Mouse (Mus musculus): ENCODE data around the gene Ap2b1. TPM values are rescaled to one million over a fixed set of nuclear protein-coding genes. Genes with fewer than 3 reads are reported as not detected.
"Not testable (repeated sequence)": the region's sequence is repeated elsewhere in the genome, so short reads cannot be mapped to it uniquely, and the experiment has no call there.

The Ap2b1 gene
- polyA plus RNA-seq, 1 experiment from 2014 or later: 65.1 TPM

DNA sequence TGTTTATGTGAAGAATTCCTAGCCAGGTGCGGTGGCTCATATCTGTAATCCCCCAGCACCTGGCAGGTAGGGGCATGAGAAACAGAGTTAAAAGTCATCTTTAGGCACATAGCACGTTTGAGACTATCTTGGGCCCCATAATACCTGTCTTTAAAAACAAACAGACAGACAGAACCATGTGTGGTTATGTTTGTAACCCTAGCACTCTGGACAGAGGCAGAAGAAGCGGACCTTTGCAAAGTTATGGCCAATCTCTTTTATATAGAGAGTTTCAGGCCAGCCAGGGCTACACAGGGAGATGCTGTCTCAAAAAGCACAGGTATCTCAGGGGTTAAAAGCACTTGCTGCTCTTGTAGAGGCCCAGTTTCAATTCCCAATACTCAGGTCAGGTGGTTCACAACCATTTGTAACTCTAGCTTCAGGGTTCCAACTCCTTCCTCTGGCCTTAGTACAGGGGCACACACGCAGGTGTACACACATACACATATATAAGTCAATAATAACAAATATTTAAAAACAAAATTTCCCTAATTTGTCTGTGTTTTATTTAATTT lies 8.0 kb downstream of the Ap2b1 start:
- Histone ChIP-seq H3K4me3 (ENCODE audit: low read depth, low read length) (no peak overlapping the region), H3K4me1 (replicated peaks; ENCODE audit: control insufficient read depth, insufficient read depth, low read length) (peaks cover 16% of the 10 kb centered on the region), H3K4me2 (ENCODE audit: low read length) (no peak overlapping the region), H3K27ac (ENCODE audit: low read depth) (no peak overlapping the region), H3K27me3 (replicated peaks; ENCODE audit: control insufficient read depth, insufficient read depth, low read length) (no peaks in the 10 kb centered on the region), H3K36me3 (ENCODE audit: control insufficient read depth, insufficient read depth, low read length) (peaks cover 21% of the 10 kb centered on the region), H3K9me3 (ENCODE audit: control insufficient read depth, low read length) (no peaks in the 10 kb centered on the region), H3K9ac (ENCODE audit: low read length) (no peak overlapping the region)
- ATAC-seq (replicated peaks; ENCODE audit: low FRiP score, low TSS enrichment, low read depth) (no peak), DNase-seq (ENCODE audit: low spot score) (no peak)
- 74% methylated on average over 4 of the region's 4 CpGs for WGBS

DNA sequence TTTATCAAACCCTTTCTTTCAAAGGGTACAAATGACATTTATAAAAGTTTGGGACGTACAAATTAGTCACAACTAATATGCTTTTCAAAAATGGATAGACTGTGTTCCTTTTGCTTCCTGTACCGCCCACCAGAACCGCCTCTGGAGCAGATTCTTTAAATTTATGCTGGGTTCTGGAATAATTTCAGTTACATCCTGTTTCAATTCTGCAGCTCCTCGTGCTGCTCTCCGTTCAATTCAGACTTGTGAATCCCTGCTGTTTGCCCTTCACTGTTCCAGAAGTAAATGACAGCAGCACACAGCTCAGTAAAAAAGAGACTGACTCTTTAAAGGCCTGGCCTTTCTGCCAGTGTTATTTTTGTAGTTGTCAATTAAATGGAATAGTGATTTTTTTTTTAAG lies 13.6 kb downstream of the Ap2b1 start:
- no peak overlapping the region for H3K4me2 ChIP-seq (ENCODE audit: low read length)
- ATAC-seq (replicated peaks; ENCODE audit: low FRiP score, low TSS enrichment, low read depth) (no peak), DNase-seq (ENCODE audit: low spot score) (no peak)
- H3K36me3 ChIP-seq (ENCODE audit: control insufficient read depth, insufficient read depth, low read length): peaks cover 52% of the 10 kb centered on the region
- 83% methylated on average over 5 of the region's 5 CpGs for WGBS
- no peak overlapping the region for H3K9ac ChIP-seq (ENCODE audit: low read length)
- H3K27me3 ChIP-seq (replicated peaks; ENCODE audit: control insufficient read depth, insufficient read depth, low read length): no peaks in the 10 kb centered on the region
- H3K27ac ChIP-seq (ENCODE audit: low read depth): no peak overlapping the region
- no peaks in the 10 kb centered on the region for H3K9me3 ChIP-seq (ENCODE audit: control insufficient read depth, low read length)
- H3K4me3 ChIP-seq (ENCODE audit: low read depth, low read length): no peak overlapping the region
- H3K4me1 ChIP-seq (replicated peaks; ENCODE audit: control insufficient read depth, insufficient read depth, low read length): no peaks in the 10 kb centered on the region

DNA sequence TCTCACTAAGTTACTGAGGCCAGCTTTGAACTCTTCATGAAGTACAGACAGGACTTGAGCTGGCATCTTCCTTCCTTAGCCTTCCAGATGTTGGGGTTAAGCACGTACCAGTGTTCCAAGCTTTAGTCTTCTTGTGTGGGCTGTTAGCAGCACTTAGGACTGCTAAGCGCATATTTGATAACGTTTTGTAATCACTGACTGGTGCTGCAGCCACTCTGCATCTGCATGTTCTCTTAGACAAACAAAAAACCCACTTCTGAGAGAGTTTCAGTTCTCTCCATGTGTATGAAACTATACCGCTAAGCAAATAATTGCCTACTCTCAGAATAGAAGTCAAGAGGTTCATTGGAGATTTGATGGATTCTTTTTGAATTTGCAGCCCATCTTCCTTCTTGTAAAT lies 20.2 kb downstream of the Ap2b1 start:
- no peak overlapping the region for H3K9ac ChIP-seq (ENCODE audit: low read length)
- WGBS: 81% methylated on average over 4 of the region's 4 CpGs
- H3K27ac ChIP-seq (ENCODE audit: low read depth): no peak overlapping the region
- no peaks in the 10 kb centered on the region for H3K4me1 ChIP-seq (replicated peaks; ENCODE audit: control insufficient read depth, insufficient read depth, low read length)
- H3K36me3 ChIP-seq (ENCODE audit: control insufficient read depth, insufficient read depth, low read length): peaks cover 72% of the 10 kb centered on the region
- H3K9me3 ChIP-seq (ENCODE audit: control insufficient read depth, low read length): no peaks in the 10 kb centered on the region
- DNase-seq (ENCODE audit: low spot score) (no peak), ATAC-seq (replicated peaks; ENCODE audit: low FRiP score, low TSS enrichment, low read depth) (no peak)
- H3K27me3 ChIP-seq (replicated peaks; ENCODE audit: control insufficient read depth, insufficient read depth, low read length): no peaks in the 10 kb centered on the region
- no peak overlapping the region for H3K4me3 ChIP-seq (ENCODE audit: low read depth, low read length)
- H3K4me2 ChIP-seq (ENCODE audit: low read length): no peak overlapping the region

- DNase-seq (ENCODE audit: low spot score): peak; percentile 10
- H3K27ac ChIP-seq (ENCODE audit: low read depth); H3K4me3 ChIP-seq (ENCODE audit: low read depth, low read length); H3K4me1 ChIP-seq (replicated peaks; ENCODE audit: control insufficient read depth, insufficient read depth, low read length); H3K27me3 ChIP-seq (replicated peaks; ENCODE audit: control insufficient read depth, insufficient read depth, low read length); ATAC-seq (replicated peaks; ENCODE audit: low FRiP score, low TSS enrichment, low read depth); H3K9ac ChIP-seq (ENCODE audit: low read length); H3K4me2 ChIP-seq (ENCODE audit: low read length); H3K9me3 ChIP-seq (ENCODE audit: control insufficient read depth, low read length): not testable (repeated sequence)
- WGBS: 83% methylated on average over 3 of the region's 3 CpGs
- H3K36me3 ChIP-seq (ENCODE audit: control insufficient read depth, insufficient read depth, low read length): peaks cover 79% of the 10 kb centered on the region
Observed at GRCm38 (mm10) chr11:83326692-83327091, 27.9 kb downstream of the Ap2b1 start.

- H3K36me3 ChIP-seq (ENCODE audit: control insufficient read depth, insufficient read depth, low read length): peaks cover 73% of the 10 kb centered on the region
- DNase-seq (ENCODE audit: low spot score): peak; percentile 75
- no peak overlapping the region for H3K4me2 ChIP-seq (ENCODE audit: low read length)
- H3K27ac ChIP-seq (ENCODE audit: low read depth): no peak overlapping the region
- WGBS: 64% methylated on average over 3 of the region's 3 CpGs
- H3K4me3 ChIP-seq (ENCODE audit: low read depth, low read length): no peak overlapping the region
- no peaks in the 10 kb centered on the region for H3K4me1 ChIP-seq (replicated peaks; ENCODE audit: control insufficient read depth, insufficient read depth, low read length)
- ATAC-seq (replicated peaks; ENCODE audit: low FRiP score, low TSS enrichment, low read depth): no peak
- H3K27me3 ChIP-seq (replicated peaks; ENCODE audit: control insufficient read depth, insufficient read depth, low read length): no peaks in the 10 kb centered on the region
- H3K9me3 ChIP-seq (ENCODE audit: control insufficient read depth, low read length): no peaks in the 10 kb centered on the region
- H3K9ac ChIP-seq (ENCODE audit: low read length): no peak overlapping the region
Observed at GRCm38 (mm10) chr11:83327427-83327826, 28.6 kb downstream of the Ap2b1 start.

- Histone ChIP-seq H3K4me1 (replicated peaks; ENCODE audit: control insufficient read depth, insufficient read depth, low read length) (no peaks in the 10 kb centered on the region), H3K27me3 (replicated peaks; ENCODE audit: control insufficient read depth, insufficient read depth, low read length) (no peaks in the 10 kb centered on the region), H3K9me3 (ENCODE audit: control insufficient read depth, low read length) (no peaks in the 10 kb centered on the region), H3K36me3 (ENCODE audit: control insufficient read depth, insufficient read depth, low read length) (peaks cover 79% of the 10 kb centered on the region), H3K4me2 (ENCODE audit: low read length) (no peak overlapping the region), H3K9ac (ENCODE audit: low read length) (no peak overlapping the region), H3K4me3 (ENCODE audit: low read depth, low read length) (no peak overlapping the region), H3K27ac (ENCODE audit: low read depth) (no peak overlapping the region)
- DNase-seq (ENCODE audit: low spot score) (no peak), ATAC-seq (replicated peaks; ENCODE audit: low FRiP score, low TSS enrichment, low read depth) (no peak)
- WGBS: 89% methylated on average over 7 of the region's 7 CpGs
Observed at GRCm38 (mm10) chr11:83335826-83336225, 37.0 kb downstream of the Ap2b1 start.

DNA sequence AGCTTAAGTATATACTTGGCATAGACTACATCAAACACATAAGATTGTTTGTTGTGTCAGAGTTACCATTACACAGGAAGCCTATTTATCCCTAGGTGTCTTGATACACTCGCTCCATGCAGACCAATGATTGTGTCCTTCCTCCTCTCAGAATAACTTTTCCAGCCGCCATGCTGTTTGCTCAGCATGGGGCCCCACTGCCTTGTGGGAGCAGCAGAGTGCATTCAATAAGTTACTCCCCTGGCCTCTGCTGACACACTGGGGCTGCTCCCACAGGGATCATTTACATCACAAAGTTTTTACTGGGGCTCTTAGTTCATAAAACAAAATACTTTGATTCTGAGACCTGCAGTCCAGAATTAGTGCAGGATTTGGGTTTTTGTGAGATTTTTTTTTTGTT lies 40.9 kb downstream of the Ap2b1 start:
- H3K9me3 ChIP-seq (ENCODE audit: control insufficient read depth, low read length): no peaks in the 10 kb centered on the region
- H3K4me3 ChIP-seq (ENCODE audit: low read depth, low read length): no peak overlapping the region
- no peaks in the 10 kb centered on the region for H3K4me1 ChIP-seq (replicated peaks; ENCODE audit: control insufficient read depth, insufficient read depth, low read length)
- no peak overlapping the region for H3K27ac ChIP-seq (ENCODE audit: low read depth)
- H3K36me3 ChIP-seq (ENCODE audit: control insufficient read depth, insufficient read depth, low read length): peaks cover 95% of the 10 kb centered on the region
- H3K9ac ChIP-seq (ENCODE audit: low read length): no peak overlapping the region
- no peaks in the 10 kb centered on the region for H3K27me3 ChIP-seq (replicated peaks; ENCODE audit: control insufficient read depth, insufficient read depth, low read length)
- DNase-seq (ENCODE audit: low spot score) (no peak), ATAC-seq (replicated peaks; ENCODE audit: low FRiP score, low TSS enrichment, low read depth) (no peak)
- WGBS: 78% methylated on average over 2 of the region's 2 CpGs
- no peak overlapping the region for H3K4me2 ChIP-seq (ENCODE audit: low read length)

DNA sequence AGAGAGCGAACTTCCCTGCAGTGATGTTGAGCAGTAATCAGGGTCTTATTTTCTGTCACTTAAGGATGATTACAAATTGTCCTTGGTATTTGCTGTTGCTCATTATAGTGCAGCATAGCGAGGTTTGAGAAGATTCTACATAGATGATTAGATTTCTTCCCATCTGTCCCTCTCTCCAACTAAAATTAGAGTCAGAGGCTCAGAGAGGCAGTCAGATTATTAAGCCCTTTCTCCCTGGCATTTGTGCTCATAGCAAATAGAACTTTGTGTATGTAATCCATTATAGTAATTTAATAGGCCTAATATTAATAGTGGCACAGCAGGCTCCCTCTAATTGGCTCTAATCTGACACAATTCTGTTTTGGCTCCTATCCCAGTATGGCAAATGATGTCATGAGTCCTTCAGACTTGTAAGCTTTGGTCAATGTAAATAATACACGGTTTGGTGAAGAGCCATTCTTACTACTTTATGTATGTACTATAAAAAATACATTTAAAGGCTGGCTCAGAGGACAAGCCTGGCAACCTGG lies 43.0 kb downstream of the Ap2b1 start:
- no peak for ATAC-seq (replicated peaks; ENCODE audit: low FRiP score, low TSS enrichment, low read depth)
- Histone ChIP-seq H3K36me3 (ENCODE audit: control insufficient read depth, insufficient read depth, low read length) (peaks cover 95% of the 10 kb centered on the region), H3K9me3 (ENCODE audit: control insufficient read depth, low read length) (no peaks in the 10 kb centered on the region), H3K4me3 (ENCODE audit: low read depth, low read length) (no peak overlapping the region), H3K9ac (ENCODE audit: low read length) (no peak overlapping the region), H3K27ac (ENCODE audit: low read depth) (no peak overlapping the region), H3K4me1 (replicated peaks; ENCODE audit: control insufficient read depth, insufficient read depth, low read length) (no peaks in the 10 kb centered on the region), H3K27me3 (replicated peaks; ENCODE audit: control insufficient read depth, insufficient read depth, low read length) (no peaks in the 10 kb centered on the region), H3K4me2 (ENCODE audit: low read length) (no peak overlapping the region)
- no peak for DNase-seq (ENCODE audit: low spot score)
- WGBS: 81% methylated on average over 3 of the region's 3 CpGs

DNA sequence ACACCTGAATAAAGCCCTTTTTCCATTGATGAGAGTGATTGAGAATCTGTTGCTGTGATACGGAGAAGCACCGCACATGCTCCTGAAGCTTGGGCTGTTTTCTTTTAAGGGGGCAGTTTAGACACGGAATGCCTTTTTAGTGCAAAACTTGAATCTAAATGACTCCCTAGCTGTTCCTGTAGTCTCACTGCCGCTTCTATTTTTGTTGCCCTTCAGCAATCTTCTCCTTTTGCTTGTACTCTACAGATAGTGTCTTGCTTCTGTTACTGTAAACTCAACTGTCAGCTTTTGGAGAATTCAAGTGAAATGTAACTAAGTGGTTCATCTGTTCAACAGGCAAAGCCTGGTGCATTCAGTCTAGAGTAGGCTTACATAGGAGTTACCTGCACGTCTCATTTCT lies 56.6 kb downstream of the Ap2b1 start:
- Histone ChIP-seq H3K4me2 (ENCODE audit: low read length) (no peak overlapping the region), H3K9me3 (ENCODE audit: control insufficient read depth, low read length) (no peaks in the 10 kb centered on the region), H3K4me1 (replicated peaks; ENCODE audit: control insufficient read depth, insufficient read depth, low read length) (no peaks in the 10 kb centered on the region), H3K27ac (ENCODE audit: low read depth) (no peak overlapping the region), H3K4me3 (ENCODE audit: low read depth, low read length) (no peak overlapping the region), H3K36me3 (ENCODE audit: control insufficient read depth, insufficient read depth, low read length) (peaks cover 54% of the 10 kb centered on the region), H3K9ac (ENCODE audit: low read length) (no peak overlapping the region), H3K27me3 (replicated peaks; ENCODE audit: control insufficient read depth, insufficient read depth, low read length) (no peaks in the 10 kb centered on the region)
- ATAC-seq (replicated peaks; ENCODE audit: low FRiP score, low TSS enrichment, low read depth): no peak
- 91% methylated on average over 5 of the region's 5 CpGs for WGBS
- DNase-seq (ENCODE audit: low spot score): no peak
